Mouse (Mus musculus) midbrain, embryonic 13.5 days (tissue): ENCODE results near the gene Isca2. TPM values are rescaled to one million over a fixed set of nuclear protein-coding genes. Genes with fewer than 3 reads are reported as not detected.

Experiments used
- ATAC-seq: fragments of 200-750 bp; cut with Nextera tagmentation; 2 replicates; pipeline ENCODE4 v1.8.0; 2017; ENCODE audit warnings: mild to moderate bottlenecking, moderate TSS enrichment, moderate library complexity
- H3K27ac ChIP-seq: fragments of 300-500 bp; sonication (generic); 2 replicates; pipeline ENCODE4 v1.5.1; 2015; ENCODE audit warnings: inconsistent platforms, mild to moderate bottlenecking, moderate library complexity
- H3K27me3 ChIP-seq: fragments of 300-500 bp; sonication (generic); 2 replicates; pipeline ENCODE4 v1.6.1; 2015; ENCODE audit warnings: mild to moderate bottlenecking, inconsistent platforms
- H3K36me3 ChIP-seq: fragments of 300-500 bp; sonication (generic); 2 replicates; pipeline ENCODE4 v1.6.1; 2015; ENCODE audit warnings: mild to moderate bottlenecking, inconsistent platforms
- H3K4me1 ChIP-seq: fragments of 300-500 bp; sonication (generic); replicated peaks from 2 replicates; pipeline ENCODE4 v1.6.1; 2015; ENCODE audit warnings: inconsistent platforms
- H3K4me2 ChIP-seq: fragments of 300-500 bp; sonication (generic); replicated peaks from 2 replicates; pipeline ENCODE4 v1.6.1; 2015; ENCODE audit warnings: moderate library complexity, mild to moderate bottlenecking, inconsistent platforms
- H3K4me3 ChIP-seq: fragments of 300-500 bp; sonication (generic); replicated peaks from 2 replicates; pipeline ENCODE4 v1.5.1; 2015; ENCODE audit warnings: mild to moderate bottlenecking, inconsistent platforms
- H3K9ac ChIP-seq: fragments of 300-500 bp; sonication (generic); replicated peaks from 2 replicates; pipeline ENCODE4 v1.6.1; 2015; ENCODE audit warnings: mild to moderate bottlenecking, inconsistent platforms
- H3K9me3 ChIP-seq: fragments of 300-500 bp; sonication (generic); 2 replicates; pipeline ENCODE4 v1.6.1; 2016; ENCODE audit warnings: mild to moderate bottlenecking, inconsistent platforms
- WGBS: fragments of 180-500 bp; shearing (Covaris S2); methylation state at CpG from one replicate; pipeline ENCODE4 v1.1.7; 2015; 5-methylcytosine and 5-hydroxymethylcytosine counted together
- polyA plus RNA-seq: library from polyadenylated mRNA; unstranded; fragments of >200 nt; fragmentation: Nextera tagmentation; extraction: Ambion mirVana; gene quantifications from 2 replicates; pipeline ENCODE4 v1.2.1, GENCODE M21; 2015

Isca2 gene
- 160 and 167 TPM in 2 replicates for polyA plus RNA-seq

GRCm38 (mm10) chr12:84772726-84773441 is at the start of gene Isca2, which contains the start of gene Npc2:
TSS of gene Isca2 (plus strand) at chr12:84773251.
TSS of gene Npc2 (minus strand) at chr12:84773152.
- H3K4me2 ChIP-seq = peak within 1 kb of the TSS; percentile 67
- H3K27ac ChIP-seq = peak within 1 kb of the TSS; percentile 90
- H3K4me1 ChIP-seq = peaks cover 45% of the 10 kb centered on the region
- H3K9me3 ChIP-seq = no peaks in the 10 kb centered on the region
- H3K9ac ChIP-seq = peak within 1 kb of the TSS; percentile 85
- H3K4me3 ChIP-seq = peak within 1 kb of the TSS; percentile 69
- peak; percentile 99 for ATAC-seq
- peaks cover 5% of the 10 kb centered on the region for H3K36me3 ChIP-seq
- WGBS = under 1% methylated on average over 49 of the region's 50 CpGs
- H3K27me3 ChIP-seq = no peaks in the 10 kb centered on the region

GRCm38 (mm10) chr12:84726391-84726790 is 46.7 kb upstream of the Isca2 start:
- H3K4me2 ChIP-seq = no peak overlapping the region
- WGBS = 94% methylated on average over 4 of the region's 4 CpGs
- no peaks in the 10 kb centered on the region for H3K4me1 ChIP-seq
- no peaks in the 10 kb centered on the region for H3K9me3 ChIP-seq
- H3K36me3 ChIP-seq = no peaks in the 10 kb centered on the region
- no peak for ATAC-seq
- H3K4me3 ChIP-seq = no peak overlapping the region
- no peaks in the 10 kb centered on the region for H3K27me3 ChIP-seq
- no peak overlapping the region for H3K27ac ChIP-seq
- no peak overlapping the region for H3K9ac ChIP-seq

DNA sequence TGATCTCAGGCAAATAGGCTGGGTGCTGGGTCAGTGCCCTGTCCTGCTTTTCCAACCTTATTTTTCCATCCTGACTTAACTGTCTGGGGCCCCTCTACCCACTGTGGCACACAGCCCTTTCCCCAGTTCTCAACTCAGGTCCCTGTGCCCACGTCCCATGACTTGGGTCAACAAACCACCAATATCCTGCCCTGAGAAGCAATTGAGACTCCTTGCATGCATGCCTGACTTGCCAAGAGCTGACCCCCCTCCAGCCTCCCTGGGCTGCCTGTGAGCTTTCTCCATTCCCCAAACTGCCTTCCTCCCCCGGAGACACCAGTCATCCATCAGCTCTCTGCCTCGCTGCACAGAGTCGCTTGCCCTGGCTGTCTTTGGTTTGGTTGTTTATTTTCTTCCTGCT is 46.1 kb upstream of the Isca2 start:
- no peak overlapping the region for H3K27ac ChIP-seq
- 70% methylated on average over 4 of the region's 4 CpGs for WGBS
- no peaks in the 10 kb centered on the region for H3K36me3 ChIP-seq
- no peaks in the 10 kb centered on the region for H3K27me3 ChIP-seq
- no peak for ATAC-seq
- H3K4me1 ChIP-seq = no peaks in the 10 kb centered on the region
- H3K9ac ChIP-seq = no peak overlapping the region
- no peaks in the 10 kb centered on the region for H3K9me3 ChIP-seq
- H3K4me2 ChIP-seq = no peak overlapping the region
- H3K4me3 ChIP-seq = no peak overlapping the region

DNA sequence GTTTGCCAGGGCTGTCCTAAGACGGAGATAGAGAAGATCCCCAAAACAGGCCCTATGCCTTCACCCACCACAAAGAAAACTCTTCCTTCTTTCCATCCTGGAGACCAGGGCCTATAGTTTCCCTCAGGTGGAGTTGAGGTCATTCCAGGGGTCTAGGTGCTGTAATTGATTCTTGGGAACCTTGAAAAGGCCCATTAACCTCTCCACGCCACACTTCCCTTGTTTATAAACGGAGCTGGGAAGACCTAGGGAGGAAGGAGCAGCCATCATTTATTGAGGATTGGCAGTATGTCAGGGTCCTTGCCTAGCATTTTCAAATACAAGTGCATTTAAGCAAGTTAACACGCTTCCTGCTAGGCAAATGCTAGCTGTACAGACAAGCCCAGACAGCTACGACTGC is 45.6 kb upstream of the Isca2 start:
- ATAC-seq = no peak
- H3K4me3 ChIP-seq = no peak overlapping the region
- no peaks in the 10 kb centered on the region for H3K9me3 ChIP-seq
- H3K36me3 ChIP-seq = no peaks in the 10 kb centered on the region
- WGBS = 80% methylated on average over 5 of the region's 5 CpGs
- H3K9ac ChIP-seq = no peak overlapping the region
- H3K4me1 ChIP-seq = no peaks in the 10 kb centered on the region
- H3K27ac ChIP-seq = no peak overlapping the region
- H3K4me2 ChIP-seq = no peak overlapping the region
- no peaks in the 10 kb centered on the region for H3K27me3 ChIP-seq

DNA sequence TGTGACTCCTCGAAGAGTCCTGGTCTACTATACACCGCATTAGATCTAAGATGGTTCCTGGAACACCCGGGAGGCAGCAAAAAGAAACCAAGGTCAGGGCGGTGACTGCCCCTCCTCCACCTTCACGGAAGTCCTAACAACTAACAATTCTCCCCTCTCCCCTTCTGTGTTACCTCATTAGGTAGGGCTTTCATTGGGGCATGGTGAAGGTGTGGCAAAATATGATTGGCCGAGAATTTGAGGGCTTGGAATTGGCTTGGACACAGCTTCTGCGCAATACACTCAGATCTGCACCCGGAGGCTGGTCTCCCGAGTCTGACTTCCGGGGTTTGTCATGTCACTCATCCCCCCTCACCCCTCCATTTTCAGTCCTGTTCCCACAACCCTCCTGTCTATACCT is 44.6 kb upstream of the Isca2 start:
- Histone ChIP-seq H3K27me3 (no peaks in the 10 kb centered on the region), H3K4me1 (no peaks in the 10 kb centered on the region), H3K9me3 (no peaks in the 10 kb centered on the region), H3K27ac (no peak overlapping the region), H3K9ac (no peak overlapping the region), H3K4me3 (no peak overlapping the region), H3K36me3 (no peaks in the 10 kb centered on the region), H3K4me2 (no peak overlapping the region)
- ATAC-seq = no peak
- WGBS = 96% methylated on average over 10 of the region's 10 CpGs

- no peak overlapping the region for H3K9ac ChIP-seq
- H3K9me3 ChIP-seq = no peaks in the 10 kb centered on the region
- no peak overlapping the region for H3K4me3 ChIP-seq
- no peak overlapping the region for H3K27ac ChIP-seq
- H3K27me3 ChIP-seq = no peaks in the 10 kb centered on the region
- 84% methylated on average over 13 of the region's 13 CpGs for WGBS
- 0 out of 2 replicates have a peak, but pooled peaks cover 5% of the 10 kb centered on the region for H3K4me1 ChIP-seq
- ATAC-seq = no peak
- no peaks in the 10 kb centered on the region for H3K36me3 ChIP-seq
- H3K4me2 ChIP-seq = no peak overlapping the region
These were observed 39.7 kb upstream of the Isca2 start for GRCm38 (mm10) chr12:84733366-84733765.

DNA sequence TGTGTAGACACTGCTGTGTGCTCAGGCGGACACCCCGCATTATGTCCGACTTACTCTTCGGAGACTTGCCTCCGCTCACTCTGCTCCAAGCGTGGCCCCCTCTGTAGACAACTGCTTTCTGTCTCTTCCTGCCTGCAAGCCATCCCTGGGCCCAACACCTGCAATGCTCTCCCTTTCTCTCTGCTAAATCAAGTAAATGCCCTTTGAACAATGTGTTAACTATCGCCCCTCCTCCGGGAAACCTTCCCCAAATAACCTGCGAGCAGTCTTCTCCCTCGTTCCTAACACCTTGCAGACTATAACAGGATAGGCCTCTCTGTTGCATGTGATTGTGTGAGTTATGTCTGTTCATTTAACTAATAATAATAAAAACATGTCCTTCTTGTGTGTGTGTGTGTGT is 29.6 kb upstream of the Isca2 start:
- no peaks in the 10 kb centered on the region for H3K36me3 ChIP-seq
- WGBS = 88% methylated on average over 10 of the region's 10 CpGs
- H3K4me1 ChIP-seq = 0 out of 2 replicates have a peak, but pooled peaks cover 3% of the 10 kb centered on the region
- H3K4me3 ChIP-seq = no peak overlapping the region
- no peaks in the 10 kb centered on the region for H3K27me3 ChIP-seq
- ATAC-seq = no peak
- no peak overlapping the region for H3K4me2 ChIP-seq
- H3K9ac ChIP-seq = no peak overlapping the region
- H3K27ac ChIP-seq = no peak overlapping the region
- H3K9me3 ChIP-seq = no peaks in the 10 kb centered on the region

GRCm38 (mm10) chr12:84745700-84746099 is 27.4 kb upstream of the Isca2 start:
- H3K4me3 ChIP-seq = no peak overlapping the region
- H3K9ac ChIP-seq = no peak overlapping the region
- 0 out of 2 replicates have a peak, but pooled peaks cover 3% of the 10 kb centered on the region for H3K4me1 ChIP-seq
- no peak for ATAC-seq
- H3K27ac ChIP-seq = no peak overlapping the region
- H3K9me3 ChIP-seq = no peaks in the 10 kb centered on the region
- no peaks in the 10 kb centered on the region for H3K27me3 ChIP-seq
- WGBS = 62% methylated on average over 4 of the region's 4 CpGs
- H3K4me2 ChIP-seq = no peak overlapping the region
- H3K36me3 ChIP-seq = no peaks in the 10 kb centered on the region

GRCm38 (mm10) chr12:84748134-84748533 is 24.9 kb upstream of the Isca2 start:
- H3K27me3 ChIP-seq = no peaks in the 10 kb centered on the region
- H3K9me3 ChIP-seq = no peaks in the 10 kb centered on the region
- H3K4me2 ChIP-seq = no peak overlapping the region
- H3K27ac ChIP-seq = no peak overlapping the region
- H3K9ac ChIP-seq = no peak overlapping the region
- no peak for ATAC-seq
- peaks cover 22% of the 10 kb centered on the region for H3K4me1 ChIP-seq
- no peak overlapping the region for H3K4me3 ChIP-seq
- no peaks in the 10 kb centered on the region for H3K36me3 ChIP-seq
- 80% methylated on average over 3 of the region's 3 CpGs for WGBS

DNA sequence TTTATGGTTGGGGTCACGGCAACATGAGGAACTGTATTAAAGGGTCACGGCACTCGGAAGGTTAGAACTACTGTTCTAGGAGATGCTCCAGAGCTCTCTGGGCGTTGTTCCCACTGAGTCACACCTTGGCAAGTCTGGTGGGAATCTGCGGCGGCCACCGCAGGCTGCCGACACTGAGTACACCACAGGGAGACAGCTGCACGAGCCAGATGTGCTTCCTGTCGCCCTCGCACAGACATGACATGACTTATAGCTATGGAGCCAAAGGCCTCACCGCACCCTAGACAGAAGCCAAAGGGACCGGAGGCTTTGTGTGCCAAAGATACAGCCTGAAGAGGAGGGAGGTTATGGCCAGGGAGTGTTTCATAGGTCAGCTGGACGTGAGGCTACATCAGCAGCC is 22.4 kb upstream of the Isca2 start:
- Histone ChIP-seq H3K4me3 (no peak overlapping the region), H3K9me3 (no peaks in the 10 kb centered on the region), H3K27ac (no peak overlapping the region), H3K4me2 (no peak overlapping the region), H3K9ac (no peak overlapping the region), H3K36me3 (peaks cover under 1% of the 10 kb centered on the region), H3K4me1 (peaks cover 41% of the 10 kb centered on the region), H3K27me3 (no peaks in the 10 kb centered on the region)
- ATAC-seq = no peak
- 86% methylated on average over 14 of the region's 14 CpGs for WGBS

DNA sequence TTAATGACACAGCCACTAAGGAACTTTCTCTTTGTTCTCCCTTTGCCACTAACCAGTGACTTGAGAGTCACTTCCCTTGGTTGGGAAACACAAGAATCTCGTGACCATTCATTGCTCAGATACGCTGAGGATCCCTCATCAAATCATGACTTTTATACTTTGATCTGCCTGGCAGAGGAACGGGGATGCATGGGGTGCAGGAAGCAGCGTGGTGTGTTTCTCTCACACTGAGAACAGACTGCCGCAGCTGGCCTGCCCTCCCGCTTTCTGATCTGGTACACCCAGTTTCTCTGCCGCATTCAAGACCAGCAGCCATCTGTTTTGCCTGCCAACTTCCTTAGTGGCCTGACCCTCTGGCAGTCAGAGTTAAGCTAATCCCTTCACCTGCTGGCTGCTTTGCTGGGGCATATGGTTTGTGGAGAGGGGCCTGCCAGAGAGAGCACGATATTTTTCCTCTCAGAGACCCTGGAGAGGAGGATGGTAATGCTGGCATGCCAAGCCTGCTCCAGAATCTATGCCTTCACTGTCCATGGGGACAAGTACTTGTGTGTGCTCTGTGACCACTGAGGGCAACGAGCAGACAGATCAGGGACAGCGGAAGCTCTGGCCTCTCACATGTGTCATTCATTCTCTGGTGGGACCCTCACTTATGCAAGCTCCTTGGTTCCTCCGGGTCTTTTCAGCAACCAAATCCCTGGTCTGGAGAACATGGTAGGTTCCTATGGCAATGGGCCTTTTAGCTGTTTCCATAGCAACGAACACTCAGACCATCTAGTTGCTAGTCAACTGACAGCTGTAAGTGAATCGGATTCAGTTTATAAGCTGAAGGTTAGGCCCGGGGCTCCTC is 20.7 kb upstream of the Isca2 start:
- H3K36me3 ChIP-seq = peaks cover 14% of the 10 kb centered on the region
- H3K27me3 ChIP-seq = no peaks in the 10 kb centered on the region
- H3K27ac ChIP-seq = peak overlapping the region; percentile 87
- H3K4me2 ChIP-seq = peak overlapping the region; percentile 13; the same call in 1 of the 2 replicates
- no peak overlapping the region for H3K4me3 ChIP-seq
- H3K9ac ChIP-seq = no peak overlapping the region; the same call in 1 of the 2 replicates
- 19% methylated on average over 14 of the region's 14 CpGs for WGBS
- peaks cover 37% of the 10 kb centered on the region for H3K4me1 ChIP-seq
- peak; percentile 80 for ATAC-seq
- no peaks in the 10 kb centered on the region for H3K9me3 ChIP-seq

GRCm38 (mm10) chr12:84755008-84755695 is 17.9 kb upstream of the Isca2 start:
- no peaks in the 10 kb centered on the region for H3K9me3 ChIP-seq
- H3K36me3 ChIP-seq = peaks cover 34% of the 10 kb centered on the region
- no peak overlapping the region for H3K4me3 ChIP-seq
- ATAC-seq = no peak
- no peak overlapping the region for H3K4me2 ChIP-seq
- 31% methylated on average over 16 of the region's 16 CpGs for WGBS
- peak overlapping the region; percentile 25; the same call in 1 of the 2 replicates for H3K27ac ChIP-seq
- peaks cover 37% of the 10 kb centered on the region for H3K4me1 ChIP-seq
- no peak overlapping the region for H3K9ac ChIP-seq
- H3K27me3 ChIP-seq = no peaks in the 10 kb centered on the region
